Comparison of ENCODE assay signal across 8 mouse cellular contexts in genomic region chr6:84095882-84096281, GRCm38 (mm10).
A peak's percentile ranks its signal among the peaks of the same experiment; 100 is the strongest.
DNase-seq lines count a peak whose midpoint lies in the region; TF ChIP-seq lines count a peak whose summit lies in the region.

No protein-coding gene starts in this region.

- no peak for TF ChIP-seq POLR2A in lung, adult 2 months (IDR thresholded peaks at IDR 0.05; ENCODE audit: borderline replicate concordance, extremely low read depth, low read depth, low read length)

- DNase-seq in adrenal gland, adult (ENCODE audit: inconsistent age in 2 of 2, low spot score in 1 of 2): peak; percentile 29 to 89
- no peak for DNase-seq in adrenal gland, postnatal 25 days
- peak; percentile 89 for DNase-seq in MN1 (ENCODE audit: low spot score)
- peak; percentile 52 to 77 for DNase-seq in cerebellum, postnatal 25 days
- peak; percentile 25 to 68 for DNase-seq in heart, adult 9 months (ENCODE audit: low spot score in 2 of 2)
- peak; percentile 81 for DNase-seq in kidney, postnatal 14 days
- DNase-seq in lung, adult 2 months: no peak
- peak; percentile 73 for DNase-seq in retina, postnatal 7 days (ENCODE audit: low read depth, low spot score)

- peak; percentile 65 for TF ChIP-seq CTCF in lung, adult 2 months (IDR thresholded peaks at IDR 0.05; ENCODE audit: insufficient read depth, low read length)

- H3K4me3 ChIP-seq in lung, adult 2 months (replicated peaks; ENCODE audit: extremely low read depth, low read depth, low read length): no peak overlapping the region

- 19% methylated on average over 7 of the region's 7 CpGs for WGBS in lung, adult 2 months

- H3K4me1 ChIP-seq in lung, adult 2 months (ENCODE audit: control insufficient read depth, insufficient read depth, low read length): no peaks in the 10 kb centered on the region

Comparison
In these comparisons a context has a peak if more than half of its experiments do, and no peak if none do; other contexts are left out.
1. DNase-seq: peak in adrenal gland, adult (2 of 2), MN1 (single experiment), cerebellum, postnatal 25 days (2 of 2), heart, adult 9 months (2 of 2), kidney, postnatal 14 days (single experiment) and retina, postnatal 7 days (single experiment); none in adrenal gland, postnatal 25 days (single experiment) and lung, adult 2 months (single experiment).